Mouse (Mus musculus): ENCODE measurements around the gene A730071L15Rik.
A peak's percentile ranks its signal among the peaks of the same experiment; 100 is the strongest.

Gene A730071L15Rik

GRCm38 (mm10) chr11:6199410-6200086 lies at the start of gene A730071L15Rik:
A730071L15Rik (plus strand) TSS chr11:6200029.
- DNase-seq (ENCODE audit: low spot score) = no peak

DNA sequence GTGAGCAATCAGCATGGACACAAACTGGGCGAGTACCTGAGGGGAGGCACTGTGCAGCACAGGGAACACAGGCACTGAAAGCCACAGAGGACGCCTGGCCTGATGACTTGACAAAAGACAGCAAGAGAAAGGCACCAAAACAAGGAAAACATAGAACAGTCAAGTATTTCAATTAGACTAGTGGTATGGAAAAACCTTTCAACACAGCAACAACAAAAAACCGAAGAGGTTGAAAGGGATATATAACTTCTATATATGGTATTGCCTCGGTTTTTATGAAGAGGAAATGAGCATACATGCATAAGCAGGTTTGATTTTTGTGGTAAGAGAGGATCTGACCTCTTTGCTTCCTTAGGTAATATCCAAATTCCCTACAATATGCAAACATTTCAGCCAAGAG lies 47.0 kb upstream of the A730071L15Rik start:
- no peak for DNase-seq (ENCODE audit: low spot score)

- DNase-seq (ENCODE audit: low spot score) = peak; percentile 48
These were observed 45.6 kb upstream of the A730071L15Rik start for GRCm38 (mm10) chr11:6154211-6154701.

DNA sequence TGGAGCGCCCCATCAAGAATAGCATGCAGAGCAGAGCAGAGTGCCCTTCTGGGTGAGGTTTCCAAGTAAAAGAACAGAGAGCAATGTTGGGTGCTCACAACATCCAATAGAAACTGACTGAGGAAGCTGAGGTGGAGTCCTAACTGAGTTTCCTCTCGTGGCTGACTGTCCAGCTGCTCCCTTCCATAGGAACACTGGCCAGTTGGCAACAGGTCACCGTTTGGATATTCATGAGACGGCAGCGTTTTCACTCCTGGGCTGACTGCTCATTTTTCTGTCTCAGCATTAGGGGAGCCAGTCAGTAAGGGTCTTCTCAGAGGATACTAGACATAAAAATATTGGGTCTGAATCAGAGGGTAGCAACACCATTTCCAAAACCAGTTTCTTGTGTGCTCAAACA lies 43.2 kb upstream of the A730071L15Rik start:
- DNase-seq (ENCODE audit: low spot score) = no peak

DNA sequence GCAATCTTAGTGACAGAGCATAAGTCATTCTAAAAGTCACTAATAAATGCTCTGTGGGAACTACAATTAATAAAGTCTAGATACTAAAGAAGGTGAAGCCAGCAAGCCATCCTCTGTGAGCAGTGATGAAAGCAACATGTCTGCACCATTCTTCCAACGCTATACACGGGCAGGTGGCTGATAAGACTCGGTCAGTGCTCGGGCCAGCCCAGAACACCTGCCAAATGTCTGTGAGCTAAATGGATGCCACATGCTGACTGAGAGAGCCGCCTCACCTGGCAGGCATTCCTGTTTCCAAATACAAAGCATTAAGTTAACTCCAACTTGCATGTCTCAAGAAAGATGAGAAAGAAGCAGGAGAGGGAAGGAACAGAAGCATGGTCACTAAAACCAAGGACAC lies 42.7 kb upstream of the A730071L15Rik start:
- DNase-seq (ENCODE audit: low spot score) = no peak

DNA sequence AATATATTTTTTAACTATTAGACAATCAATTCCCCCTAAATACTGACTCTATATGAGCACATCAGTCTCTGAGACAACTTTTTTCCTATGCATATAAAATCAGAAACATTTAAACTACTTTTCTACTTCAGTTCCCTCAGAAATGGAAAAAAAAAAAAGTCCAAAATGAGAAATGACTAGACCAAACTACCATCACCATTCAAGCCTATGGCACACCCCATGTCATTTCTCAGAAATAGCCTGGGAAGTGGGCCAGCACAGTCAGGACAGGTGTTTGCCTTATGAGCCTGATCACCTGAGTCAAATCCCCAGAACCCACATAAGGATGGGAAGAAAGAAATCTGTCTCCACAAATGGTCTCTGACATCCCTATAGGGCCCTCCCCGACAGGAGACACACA lies 41.3 kb upstream of the A730071L15Rik start:
- no peak for DNase-seq (ENCODE audit: low spot score)

- DNase-seq (ENCODE audit: low spot score) = no peak
These were observed 40.0 kb upstream of the A730071L15Rik start for GRCm38 (mm10) chr11:6159704-6160275.

DNA sequence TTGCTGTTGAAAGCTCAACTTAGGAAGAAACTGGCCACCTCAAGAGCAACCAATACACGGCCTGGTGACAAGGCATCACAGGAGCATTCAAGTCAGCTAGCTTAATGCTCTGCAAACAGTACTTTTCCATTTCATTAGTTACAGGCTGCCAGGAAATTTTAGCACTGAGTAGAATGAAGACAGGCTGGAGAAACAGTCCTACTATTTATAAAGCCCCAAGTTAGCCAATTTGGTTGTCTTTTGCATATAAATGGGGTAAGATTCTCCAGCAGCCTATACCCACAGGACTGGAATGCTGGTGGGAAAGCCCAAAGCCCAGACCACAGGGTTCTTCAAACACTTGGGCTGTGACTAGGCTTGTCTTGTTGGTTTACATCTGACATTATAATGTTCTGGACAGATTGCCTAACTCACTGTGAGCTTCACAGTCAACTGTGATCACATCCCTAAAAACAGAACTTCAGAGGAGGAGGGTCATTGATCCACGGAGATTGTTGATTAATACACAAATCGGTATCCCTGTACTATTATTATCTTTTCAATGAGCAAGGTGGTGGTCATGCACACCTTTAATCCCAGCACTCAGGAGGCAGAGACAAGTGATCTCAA lies 39.1 kb upstream of the A730071L15Rik start:
- DNase-seq (ENCODE audit: low spot score) = no peak

DNA sequence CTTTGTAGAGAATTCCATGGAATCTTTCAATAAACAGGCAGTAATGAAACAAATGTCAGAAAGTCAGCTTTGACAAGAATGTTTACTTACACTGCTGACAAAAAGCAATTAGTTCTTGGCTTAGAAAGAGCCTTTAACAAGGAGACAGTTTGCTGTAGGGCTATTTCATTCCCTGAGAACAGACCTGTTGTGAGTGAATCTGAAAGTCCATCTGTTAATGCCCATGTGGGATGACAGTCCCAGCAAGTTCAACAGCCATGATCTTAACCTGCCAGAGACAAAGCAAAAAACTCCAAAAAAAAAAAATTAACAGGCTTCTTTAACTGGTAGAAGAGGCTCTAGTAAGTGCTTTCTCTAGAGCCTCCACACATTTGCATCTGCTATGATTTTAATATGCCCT lies 38.3 kb upstream of the A730071L15Rik start:
- no peak for DNase-seq (ENCODE audit: low spot score)

GRCm38 (mm10) chr11:6163062-6163461 lies 36.8 kb upstream of the A730071L15Rik start:
- DNase-seq (ENCODE audit: low spot score) = no peak

DNA sequence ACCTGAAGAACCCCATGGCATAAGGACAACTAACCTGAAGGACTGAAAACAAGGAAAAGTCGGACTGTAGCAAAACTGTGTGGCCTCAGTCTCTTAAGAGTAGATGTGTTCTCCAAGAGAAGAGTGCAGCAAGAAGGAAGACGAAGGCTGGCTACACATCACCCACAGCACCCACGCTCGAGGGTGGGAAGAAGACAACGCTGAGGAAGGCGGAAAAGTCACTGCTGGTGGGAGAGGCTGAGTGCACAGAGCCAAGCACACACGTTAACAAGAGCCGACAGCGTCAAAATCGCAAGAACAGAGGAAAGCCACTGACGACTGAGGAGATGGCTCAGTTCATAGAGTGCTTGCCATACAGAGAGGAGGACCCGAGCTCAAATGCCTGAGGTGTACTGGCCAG lies 36.1 kb upstream of the A730071L15Rik start:
- no peak for DNase-seq (ENCODE audit: low spot score)

DNA sequence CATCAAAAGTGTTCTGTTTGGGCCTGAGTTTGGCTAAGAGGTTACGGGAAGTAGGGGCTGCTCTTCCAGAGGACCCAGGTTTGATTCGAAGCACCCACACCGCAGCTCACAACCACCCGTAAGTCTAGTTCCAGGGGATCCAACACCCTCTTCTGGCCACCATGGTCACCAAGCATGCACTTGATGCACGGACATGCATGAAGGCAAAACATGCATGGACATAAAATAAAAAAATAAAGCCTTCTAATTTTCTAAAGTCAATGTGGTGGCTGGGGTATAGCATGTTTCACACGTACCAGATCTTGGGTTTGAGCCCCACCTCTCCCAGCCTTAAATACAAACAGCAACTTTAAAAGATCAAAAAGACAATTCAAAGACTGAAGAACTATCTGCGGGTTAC lies 35.0 kb upstream of the A730071L15Rik start:
- DNase-seq (ENCODE audit: low spot score) = no peak

DNA sequence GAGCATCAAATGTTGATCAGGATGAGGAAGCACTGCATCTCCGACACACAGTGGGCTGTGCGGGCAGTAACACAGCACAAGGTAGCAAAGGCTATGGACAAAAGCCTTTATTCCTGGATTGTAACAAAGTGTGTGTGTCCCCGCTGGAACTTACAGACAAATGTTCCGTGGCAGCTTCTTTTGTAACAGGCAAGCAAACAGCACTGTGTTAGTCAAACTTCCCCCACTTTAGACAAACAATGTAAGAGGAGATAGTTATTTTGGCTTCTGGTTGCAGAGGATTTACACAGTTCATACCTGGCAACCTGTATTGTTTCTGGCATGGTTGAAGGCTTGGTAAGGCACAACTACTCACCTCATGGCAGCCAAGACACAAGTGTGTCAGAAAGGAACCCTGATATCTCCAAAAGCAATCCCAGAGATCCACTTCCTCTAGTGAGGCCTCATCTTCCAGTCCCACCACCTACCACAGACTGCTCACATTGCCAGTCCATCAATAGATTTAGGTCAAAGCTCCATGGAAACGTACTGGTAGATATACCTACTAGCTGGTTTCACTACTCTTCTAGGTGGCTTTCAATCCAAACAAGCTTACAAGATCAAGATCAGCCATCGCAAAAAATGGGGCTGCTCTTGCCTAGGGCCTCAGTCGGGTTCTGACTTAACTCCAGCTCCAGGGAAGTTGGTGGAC lies 34.3 kb upstream of the A730071L15Rik start:
- DNase-seq (ENCODE audit: low spot score) = no peak

DNA sequence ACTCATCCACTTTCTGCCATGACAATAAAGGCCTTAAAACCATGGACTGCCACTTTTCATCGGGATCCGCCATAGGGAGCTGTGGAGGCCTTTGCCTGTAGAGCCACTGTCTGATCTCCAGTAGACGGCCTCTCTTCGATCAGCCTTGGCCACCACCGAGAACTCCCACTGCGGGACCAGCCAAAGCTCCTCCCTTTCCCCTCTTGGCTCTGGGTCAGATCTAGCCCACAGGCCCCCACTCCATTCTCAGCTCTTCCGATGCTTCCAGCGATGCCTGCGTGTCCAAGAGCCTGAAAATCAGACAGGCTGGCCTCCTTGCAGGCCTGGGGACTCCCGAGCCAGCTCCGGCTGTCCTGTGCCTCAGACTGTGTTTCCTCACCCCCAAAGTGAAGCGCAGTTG lies 33.5 kb upstream of the A730071L15Rik start:
- DNase-seq (ENCODE audit: low spot score) = no peak

DNA sequence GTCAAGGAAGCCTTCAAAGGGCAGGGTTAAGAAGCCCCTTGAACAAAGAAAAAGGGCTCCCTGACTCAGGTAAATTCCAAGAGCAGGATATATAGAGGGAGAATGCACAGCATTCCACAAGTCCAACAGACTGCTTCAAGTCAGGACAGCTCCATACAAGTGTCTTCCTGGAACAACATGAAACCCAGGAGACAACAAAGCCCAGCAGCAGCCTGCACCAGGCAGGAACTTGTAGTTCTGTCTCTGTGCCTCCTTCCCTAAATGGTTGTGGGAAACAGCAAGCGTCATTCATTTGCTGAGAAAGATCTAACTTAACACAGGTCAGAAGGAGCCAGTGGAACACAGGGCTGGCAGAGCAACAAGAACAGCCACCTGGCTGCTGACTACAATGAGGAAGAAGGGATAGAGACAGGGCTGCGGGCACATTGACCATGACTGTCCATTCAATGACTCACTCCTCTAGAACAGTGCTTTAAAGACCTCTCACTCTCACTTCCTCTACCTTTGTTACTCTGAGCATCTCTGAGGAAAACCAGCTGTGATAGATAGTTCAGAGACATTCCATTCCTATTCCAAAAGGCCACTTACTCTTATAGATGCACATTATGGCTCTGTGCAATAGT lies 30.7 kb upstream of the A730071L15Rik start:
- DNase-seq (ENCODE audit: low spot score) = no peak

GRCm38 (mm10) chr11:6174719-6175118 lies 25.1 kb upstream of the A730071L15Rik start:
- DNase-seq (ENCODE audit: low spot score) = no peak

- DNase-seq (ENCODE audit: low spot score) = no peak
These were observed 24.3 kb upstream of the A730071L15Rik start for GRCm38 (mm10) chr11:6175506-6175905.

- no peak for DNase-seq (ENCODE audit: low spot score)
These were observed 21.9 kb upstream of the A730071L15Rik start for GRCm38 (mm10) chr11:6177781-6178420.

DNA sequence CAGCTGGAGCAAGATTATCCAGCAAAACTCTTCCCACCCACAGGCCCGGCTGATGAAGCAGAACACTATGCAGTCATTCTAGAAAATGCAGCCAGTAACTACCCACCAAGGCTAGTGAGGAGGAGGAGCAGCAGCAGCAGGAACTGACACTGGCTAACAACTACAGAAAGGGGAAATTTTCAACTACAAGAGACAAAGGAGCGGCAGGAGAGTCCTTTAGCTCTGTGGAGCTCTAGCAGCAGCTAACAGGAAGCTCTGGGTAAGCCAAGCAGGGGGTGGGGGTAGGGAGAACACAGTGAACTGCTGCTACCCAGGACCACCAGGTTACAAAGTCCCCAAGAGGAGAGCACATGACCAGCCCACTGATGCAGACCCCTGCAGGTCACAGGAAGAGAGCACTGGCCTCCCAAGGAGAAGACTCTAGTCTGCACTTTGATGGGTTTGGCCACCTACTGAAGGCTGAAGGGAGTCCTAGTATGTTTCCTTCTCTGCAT lies 21.1 kb upstream of the A730071L15Rik start:
- DNase-seq (ENCODE audit: low spot score) = no peak

DNA sequence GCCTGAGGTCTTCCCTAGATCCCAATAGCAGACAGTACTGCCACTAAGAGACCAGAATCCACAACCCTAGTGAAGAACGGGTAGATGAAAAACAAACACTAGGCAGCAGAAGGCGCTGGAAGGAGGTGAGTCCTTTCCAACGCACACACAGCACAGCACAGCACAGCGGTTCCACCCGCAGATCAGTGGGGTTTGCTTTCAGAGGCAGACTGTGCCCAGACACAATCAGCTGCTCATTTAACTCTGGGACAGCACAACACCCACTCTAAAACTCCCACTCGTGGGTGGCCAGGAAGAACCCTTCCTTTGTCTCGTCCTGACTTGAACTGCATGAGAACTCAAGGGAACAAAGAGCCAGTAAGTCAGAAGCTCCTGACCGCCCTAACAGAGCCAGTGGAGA lies 20.6 kb upstream of the A730071L15Rik start:
- no peak for DNase-seq (ENCODE audit: low spot score)

GRCm38 (mm10) chr11:6180811-6181399 lies 18.9 kb upstream of the A730071L15Rik start:
- DNase-seq (ENCODE audit: low spot score) = no peak

Measured in left cerebral cortex, adult 11 months (tissue).